Comparison of ENCODE assay signal across 29 mouse cellular contexts in genomic region chr13:92576688-92577087, GRCm38 (mm10). TPM values are rescaled to one million over a fixed set of nuclear protein-coding genes. Genes with fewer than 3 reads are reported as not detected.
DNase-seq lines count a peak whose midpoint lies in the region; ATAC-seq and TF ChIP-seq lines count a peak whose summit lies in the region.
"Had no signal": no experiment of that assay in that cellular context is flagged by ENCODE, and none has a peak within 500 bp of the region (broad histone marks: within the 10 kb centered on the region; RNA-seq: fewer than 3 reads in every experiment).

No protein-coding gene starts in this region.

- intact Hi-C loops in left cerebral cortex, postnatal 25 days (cut with DNase I): no loop called here

- TF ChIP-seq EP300 in MEL (IDR thresholded peaks at IDR 0.05; ENCODE audit: low read depth in 1 of 2, low read length in 2 of 2): no peak

- H3K79me2 ChIP-seq in MEL (ENCODE audit: control insufficient read depth, insufficient read depth, low read length, poor library complexity): no peaks in the 10 kb centered on the region

- WGBS in heart, embryonic 10.5 days: 75% methylated on average over 6 of the region's 6 CpGs

- no peak overlapping the region for H3K27ac ChIP-seq in heart, embryonic 10.5 days
- no peak overlapping the region for H3K27ac ChIP-seq in MEL (ENCODE audit: control insufficient read depth, low read depth, low read length)
- H3K27ac ChIP-seq: embryonic facial prominence, embryonic 15.5 days; forebrain, embryonic 10.5 days; forebrain, embryonic 15.5 days; gastrocnemius, adult 2 months; heart, adult 2 months had no signal

- H3K4me1 ChIP-seq in heart, embryonic 10.5 days: peaks cover 6% of the 10 kb centered on the region
- H3K4me1 ChIP-seq in MEL (ENCODE audit: control insufficient read depth in 1 of 2, insufficient read depth in 2 of 2, low read length in 2 of 2): peaks cover 0 to 8% of the 10 kb centered on the region in 2 experiments; a peak in 1 of 4 replicates
- H3K4me1 ChIP-seq: embryonic facial prominence, embryonic 15.5 days; forebrain, embryonic 15.5 days had no signal

- no peak for TF ChIP-seq POLR2A in MEL (IDR thresholded peaks at IDR 0.05; ENCODE audit: control insufficient read depth in 1 of 2, insufficient read depth in 1 of 2, low read depth in 1 of 2, low read length in 2 of 2, poor library complexity in 1 of 2)

- no peak for TF ChIP-seq RAD21 in MEL (IDR thresholded peaks at IDR 0.05; ENCODE audit: low read depth, low read length)

- no peak overlapping the region for H3K9ac ChIP-seq in MEL (ENCODE audit: control insufficient read depth, low read depth, low read length, poor library complexity, severe bottlenecking)
- H3K9ac ChIP-seq: embryonic facial prominence, embryonic 15.5 days; forebrain, embryonic 15.5 days; heart, embryonic 12.5 days had no signal

- peak; percentile 80 for ATAC-seq in granulocyte monocyte progenitor cell, adult 5-6 weeks (replicated peaks; ENCODE audit: poor library complexity, severe bottlenecking)
- 0 out of 2 replicates have a peak, but pooled peaks have one; percentile 27 for ATAC-seq in monocyte, adult 5-6 weeks (replicated peaks; ENCODE audit: insufficient number of reproducible peaks, low FRiP score, low TSS enrichment, poor library complexity, severe bottlenecking)
- no peak for ATAC-seq in CD4-positive, CD25-positive, alpha-beta regulatory T cell, adult 4 months
- ATAC-seq: forebrain, embryonic 15.5 days; hindbrain, embryonic 16.5 days; inflammation-experienced regulatory T-cells, adult 6 months; intestine, postnatal 0 days; Patski had no signal

- no peak overlapping the region for H3K4me3 ChIP-seq in heart, embryonic 10.5 days
- no peak overlapping the region for H3K4me3 ChIP-seq in MEL (ENCODE audit: control insufficient read depth in 1 of 2, insufficient read depth in 1 of 2, low read depth in 2 of 2, low read length in 2 of 2)
- H3K4me3 ChIP-seq: embryonic facial prominence, embryonic 15.5 days; erythroblast, embryonic 14.5 days; forebrain, embryonic 10.5 days; forebrain, embryonic 15.5 days; gastrocnemius, adult 2 months; heart, adult 2 months; heart, embryonic 12.5 days had no signal

- TF ChIP-seq CTCF in MEL (IDR thresholded peaks at IDR 0.05 in 2 of 3, conservative IDR thresholded peaks at IDR 0.05 in 1 of 3; ENCODE audit: control insufficient read depth in 1 of 3, insufficient read depth in 1 of 3, low read depth in 2 of 3, low read length in 3 of 3, poor library complexity in 1 of 3, severe bottlenecking in 1 of 3): no peak

- H3K27me3 ChIP-seq in heart, embryonic 10.5 days (ENCODE audit: insufficient read depth, poor library complexity, severe bottlenecking): no peaks in the 10 kb centered on the region
- peaks cover 0 to 5% of the 10 kb centered on the region in 2 experiments; a peak in 3 of 4 replicates for H3K27me3 ChIP-seq in MEL (ENCODE audit: control insufficient read depth in 1 of 2, insufficient read depth in 2 of 2, low read length in 2 of 2)
- H3K27me3 ChIP-seq: embryonic facial prominence, embryonic 15.5 days; forebrain, embryonic 15.5 days; heart, embryonic 12.5 days had no signal

- DNase-seq in heart, embryonic 10.5 days (ENCODE audit: low spot score): peak; percentile 64
- DNase-seq in heart, adult 18-20 months: no peak
- DNase-seq in MEL (ENCODE audit: low read depth, low spot score): peak; percentile 28
- DNase-seq in left cerebral cortex, postnatal 25 days (ENCODE audit: low spot score in 2 of 2): no peak
- DNase-seq in lung, adult 18-20 months: no peak
- DNase-seq: adrenal gland, adult 8-10 months; adrenal gland, postnatal 36 days; cerebellum, adult 2 months; cerebellum, postnatal 10 days; embryo, embryonic 11 days; gastrocnemius, adult 2 months; gastrocnemius, postnatal 36 days; heart, adult 2 months had no signal

- H3K36me3 ChIP-seq in heart, embryonic 10.5 days: no peaks in the 10 kb centered on the region
- peaks cover 0 to 2% of the 10 kb centered on the region in 2 experiments; a peak in 2 of 4 replicates for H3K36me3 ChIP-seq in MEL (ENCODE audit: control insufficient read depth in 1 of 2, insufficient read depth in 2 of 2, low read length in 2 of 2)
- H3K36me3 ChIP-seq: embryonic facial prominence, embryonic 15.5 days; forebrain, embryonic 10.5 days; forebrain, embryonic 15.5 days; heart, embryonic 12.5 days had no signal

- no peaks in the 10 kb centered on the region for H3K9me3 ChIP-seq in heart, embryonic 10.5 days
- H3K9me3 ChIP-seq in MEL (replicated peaks; ENCODE audit: insufficient read depth, low read length): no peaks in the 10 kb centered on the region
- H3K9me3 ChIP-seq: embryonic facial prominence, embryonic 15.5 days; forebrain, embryonic 10.5 days; forebrain, embryonic 15.5 days; heart, embryonic 12.5 days had no signal

TF ChIP-seq in MEL, 35 proteins besides CTCF, POLR2A, EP300 and RAD21:
- no peak for TF ChIP-seq NELFE (IDR thresholded peaks at IDR 0.05; ENCODE audit: low read depth, low read length)
- no peak for TF ChIP-seq POLR2AphosphoS2 (IDR thresholded peaks at IDR 0.05; ENCODE audit: low read length)
- TF ChIP-seq GABPA (IDR thresholded peaks at IDR 0.05; ENCODE audit: low read depth, low read length): no peak
- TF ChIP-seq ETS1 (IDR thresholded peaks at IDR 0.05; ENCODE audit: low read depth, low read length): no peak

RNA-seq across cellular contexts. Expression of gene Spz1, which starts 0.7 kb away (rescaled TPM):
- not detected in 2 replicates for polyA plus RNA-seq in heart, embryonic 10.5 days (2016; fragmentation: Nextera tagmentation; extraction: Ambion mirVana)
- total RNA-seq in heart, adult 18-20 months (2021): not detected
- total RNA-seq in MEL (2012; rRNA removed): not detected in 2 replicates
- not detected for polyA plus RNA-seq in MEL (2012; ENCODE audit: insufficient read depth in 1 of 2, insufficient read length in 2 of 2, low read depth in 1 of 2, low replicate concordance in 2 of 2, missing spikeins in 1 of 2)
- total RNA-seq in granulocyte monocyte progenitor cell, adult 5-6 weeks (2014; fragmentation: Nextera tagmentation): not detected in 2 replicates
- not detected in 2 replicates for total RNA-seq in granulocyte monocyte progenitor cell, adult 5-6 weeks (2017)
- total RNA-seq in monocyte, adult 5-6 weeks (2017): 0.48 TPM in 1 of 3 replicates, not detected in the others
- total RNA-seq in left cerebral cortex, postnatal 25 days (2021): not detected
- not detected for polyA plus RNA-seq in CD4-positive, CD25-positive, alpha-beta regulatory T cell, adult 4 months (2017; shearing (Covaris generic))
- total RNA-seq: adrenal gland, adult 8-10 months; adrenal gland, postnatal 36 days; gastrocnemius, adult 2 months; gastrocnemius, postnatal 36 days; heart, adult 2 months; heart, postnatal 25 days had no signal
- polyA plus RNA-seq: cerebellum, adult 2 months; embryonic facial prominence, embryonic 11.5 days; embryonic facial prominence, embryonic 15.5 days; erythroblast, embryonic 14.5 days; forebrain, embryonic 10.5 days; forebrain, embryonic 15.5 days; heart, embryonic 12.5 days; heart, embryonic 16.5 days; hindbrain, embryonic 11.5 days; hindbrain, embryonic 16.5 days; inflammation-experienced regulatory T-cells, adult 6 months; intestine, postnatal 0 days; Patski had no signal

RNA-seq across cellular contexts. Expression of gene Serinc5, which starts 34.2 kb away (rescaled TPM):
- 14.7 and 15.4 TPM in 2 replicates for polyA plus RNA-seq in heart, embryonic 10.5 days (2016; fragmentation: Nextera tagmentation; extraction: Ambion mirVana)
- 10 to 100 TPM; 10.2 to 12.4 TPM for total RNA-seq in heart, adult 18-20 months (2021)
- 3.9 and 4.0 TPM in 2 replicates for total RNA-seq in MEL (2012; rRNA removed)
- polyA plus RNA-seq in MEL (2012; ENCODE audit: insufficient read depth in 1 of 2, insufficient read length in 2 of 2, low read depth in 1 of 2, low replicate concordance in 2 of 2, missing spikeins in 1 of 2): 1 to 10 TPM in 1 of 2 experiments, not detected in 1; 8.8 TPM
- total RNA-seq in granulocyte monocyte progenitor cell, adult 5-6 weeks (2014; fragmentation: Nextera tagmentation): 3.9 and 8.7 TPM in 2 replicates
- 4.1 and 5.5 TPM in 2 replicates for total RNA-seq in granulocyte monocyte progenitor cell, adult 5-6 weeks (2017)
- 9.2 to 16.3 TPM (median 15.4 TPM) in 3 replicates for total RNA-seq in monocyte, adult 5-6 weeks (2017)
- total RNA-seq in left cerebral cortex, postnatal 25 days (2021): 10 to 100 TPM; 56.3 to 71.3 TPM
- polyA plus RNA-seq in CD4-positive, CD25-positive, alpha-beta regulatory T cell, adult 4 months (2017; shearing (Covaris generic)): 10 to 100 TPM in 1 of 2 experiments, 1 to 10 TPM in 1; 9.2 to 11.7 TPM

RNA-seq across cellular contexts. Expression of gene Zfyve16, which starts 46.0 kb away (rescaled TPM):
- 10.0 and 10.1 TPM in 2 replicates for polyA plus RNA-seq in heart, embryonic 10.5 days (2016; fragmentation: Nextera tagmentation; extraction: Ambion mirVana)
- 10 to 100 TPM; 13.7 to 14.9 TPM for total RNA-seq in heart, adult 18-20 months (2021)
- total RNA-seq in MEL (2012; rRNA removed): 4.1 and 5.3 TPM in 2 replicates
- 1 to 10 TPM in 1 of 2 experiments, not detected in 1; 4.5 TPM for polyA plus RNA-seq in MEL (2012; ENCODE audit: insufficient read depth in 1 of 2, insufficient read length in 2 of 2, low read depth in 1 of 2, low replicate concordance in 2 of 2, missing spikeins in 1 of 2)
- 2.7 and 7.9 TPM in 2 replicates for total RNA-seq in granulocyte monocyte progenitor cell, adult 5-6 weeks (2014; fragmentation: Nextera tagmentation)
- total RNA-seq in granulocyte monocyte progenitor cell, adult 5-6 weeks (2017): 4.2 and 5.8 TPM in 2 replicates
- 15.9 to 28.8 TPM (median 18.5 TPM) in 3 replicates for total RNA-seq in monocyte, adult 5-6 weeks (2017)
- total RNA-seq in left cerebral cortex, postnatal 25 days (2021): 10 to 100 TPM; 17.0 to 18.6 TPM
- 10 to 100 TPM; 10.6 to 11.4 TPM for polyA plus RNA-seq in CD4-positive, CD25-positive, alpha-beta regulatory T cell, adult 4 months (2017; shearing (Covaris generic))

Comparison
In these comparisons a context has a peak if more than half of its experiments do, and no peak if none do; other contexts are left out.
1. DNase-seq: peak in heart, embryonic 10.5 days (single experiment) and MEL (single experiment); none in heart, adult 18-20 months (0 of 2), left cerebral cortex, postnatal 25 days (0 of 2) and lung, adult 18-20 months (0 of 2).